Mouse (Mus musculus) 3T3-L1 (cell line): Measurements from ENCODE around the gene Kdelc1.

Source experiments
- DNase-seq: peaks from one replicate; pipeline ENCODE4 v3.0.0-alpha.2; 2015; ENCODE audit warnings: low read depth, low spot score

The Kdelc1 gene

GRCm38 (mm10) chr1:44063439-44063838 lies 55.2 kb downstream of the Kdelc1 start:
- DNase-seq, result no peak

GRCm38 (mm10) chr1:44061836-44062235 lies 56.8 kb downstream of the Kdelc1 start, which contains the start of gene Gm8251:
Gm8251 (minus strand) TSS chr1:44061936.
- no peak for DNase-seq

- no peak for DNase-seq
These were observed 60.8 kb downstream of the Kdelc1 start for GRCm38 (mm10) chr1:44057805-44058204.
